In genomic region chr15:81769037-81769436, GRCm38 (mm10) we compare ENCODE assay signal across 15 mouse cellular contexts. TPM values are rescaled to one million over a fixed set of nuclear protein-coding genes. Genes with fewer than 3 reads are reported as not detected.
DNase-seq lines count a peak whose midpoint lies in the region; ATAC-seq and TF ChIP-seq lines count a peak whose summit lies in the region.
"Had no signal": no experiment of that assay in that cellular context is flagged by ENCODE, and none has a peak within 500 bp of the region (broad histone marks: within the 10 kb centered on the region; RNA-seq: fewer than 3 reads in every experiment).

No protein-coding gene starts in this region.

- H3K9me3 ChIP-seq in intestine, embryonic 14.5 days (ENCODE audit: control insufficient read depth, low read length): no peaks in the 10 kb centered on the region
- H3K9me3 ChIP-seq in intestine, postnatal 0 days (ENCODE audit: control insufficient read depth): no peaks in the 10 kb centered on the region
- H3K9me3 ChIP-seq in embryonic facial prominence, embryonic 10.5 days: no peaks in the 10 kb centered on the region
- H3K9me3 ChIP-seq in liver, embryonic 16.5 days (replicated peaks; ENCODE audit: control insufficient read depth, low read length): no peaks in the 10 kb centered on the region
- H3K9me3 ChIP-seq: heart, embryonic 10.5 days; hindbrain, embryonic 13.5 days; midbrain, embryonic 13.5 days; neural tube, embryonic 13.5 days had no signal

- H3K4me3 ChIP-seq in intestine, embryonic 14.5 days (ENCODE audit: low read depth, low read length): no peak overlapping the region
- no peak overlapping the region for H3K4me3 ChIP-seq in intestine, postnatal 0 days (ENCODE audit: low read depth, low read length)
- 0 out of 2 replicates have a peak overlapping the region, but pooled peaks have one; percentile 18 for H3K4me3 ChIP-seq in embryonic facial prominence, embryonic 10.5 days
- H3K4me3 ChIP-seq in liver, embryonic 16.5 days (ENCODE audit: low read depth, low read length): no peak overlapping the region
- H3K4me3 ChIP-seq: erythroblast, embryonic 14.5 days; heart, embryonic 10.5 days; hindbrain, embryonic 13.5 days; midbrain, embryonic 13.5 days; neural tube, embryonic 13.5 days had no signal

- H3K27ac ChIP-seq in intestine, embryonic 14.5 days (ENCODE audit: low read depth): no peak overlapping the region
- H3K27ac ChIP-seq in intestine, postnatal 0 days (ENCODE audit: low read depth, low read length): no peak overlapping the region
- 0 out of 2 replicates have a peak overlapping the region, but pooled peaks have one; percentile 19 for H3K27ac ChIP-seq in embryonic facial prominence, embryonic 10.5 days (replicated peaks)
- no peak overlapping the region for H3K27ac ChIP-seq in liver, embryonic 16.5 days (ENCODE audit: low read length)
- H3K27ac ChIP-seq: hindbrain, embryonic 13.5 days; midbrain, embryonic 13.5 days; neural tube, embryonic 13.5 days had no signal

- H3K4me1 ChIP-seq in intestine, embryonic 14.5 days (replicated peaks; ENCODE audit: control insufficient read depth, insufficient read depth, low read length): no peaks in the 10 kb centered on the region
- H3K4me1 ChIP-seq in intestine, postnatal 0 days (replicated peaks; ENCODE audit: control insufficient read depth, insufficient read depth, low read length): no peaks in the 10 kb centered on the region
- H3K4me1 ChIP-seq in embryonic facial prominence, embryonic 10.5 days: peaks cover 31% of the 10 kb centered on the region
- peaks cover 19% of the 10 kb centered on the region for H3K4me1 ChIP-seq in liver, embryonic 16.5 days (ENCODE audit: control insufficient read depth, low read depth, low read length)
- H3K4me1 ChIP-seq: hindbrain, embryonic 13.5 days; midbrain, embryonic 13.5 days; neural tube, embryonic 13.5 days had no signal

- no peak for TF ChIP-seq CTCF in intestine, postnatal 0 days (IDR thresholded peaks at IDR 0.05; ENCODE audit: low read depth)

- 0 out of 2 replicates have a peak, but pooled peaks have one; percentile 37 for ATAC-seq in intestine, embryonic 14.5 days (replicated peaks; ENCODE audit: low FRiP score, low TSS enrichment, low read depth)
- no peak for ATAC-seq in intestine, postnatal 0 days
- ATAC-seq in liver, embryonic 16.5 days (ENCODE audit: low read depth): 0 out of 2 replicates have a peak, but pooled peaks have one; percentile 35

- no peak overlapping the region for H3K9ac ChIP-seq in intestine, embryonic 14.5 days (ENCODE audit: low read length)
- no peak overlapping the region for H3K9ac ChIP-seq in intestine, postnatal 0 days (ENCODE audit: low read depth, low read length)
- no peak overlapping the region for H3K9ac ChIP-seq in liver, embryonic 16.5 days (ENCODE audit: low read depth, low read length)
- H3K9ac ChIP-seq: hindbrain, embryonic 13.5 days; lung, embryonic 14.5 days; midbrain, embryonic 13.5 days; neural tube, embryonic 13.5 days had no signal

- 56% methylated on average over 13 of the region's 13 CpGs for WGBS in intestine, embryonic 14.5 days
- WGBS in intestine, postnatal 0 days: 62% methylated on average over 13 of the region's 13 CpGs
- 52% methylated on average over 13 of the region's 13 CpGs for WGBS in embryonic facial prominence, embryonic 10.5 days
- 57% methylated on average over 12 of the region's 13 CpGs for WGBS in liver, embryonic 16.5 days (ENCODE audit: insufficient replicate concordance)

- H3K4me2 ChIP-seq in intestine, embryonic 14.5 days (ENCODE audit: low read length): no peak overlapping the region
- H3K4me2 ChIP-seq in intestine, postnatal 0 days (replicated peaks; ENCODE audit: low read depth): no peak overlapping the region
- no peak overlapping the region for H3K4me2 ChIP-seq in liver, embryonic 16.5 days (ENCODE audit: low read depth, low read length)
- H3K4me2 ChIP-seq: hindbrain, embryonic 13.5 days; lung, embryonic 14.5 days; midbrain, embryonic 13.5 days; neural tube, embryonic 13.5 days had no signal

- no peak for DNase-seq in intestine, embryonic 14.5 days (ENCODE audit: low spot score)
- peak; percentile 79 for DNase-seq in ES-CJ7 (ENCODE audit: low read depth, low spot score)
- peak; percentile 49 for DNase-seq in embryonic facial prominence, embryonic 10.5 days (ENCODE audit: low spot score)
- DNase-seq in layer of hippocampus, adult 11-12 months (ENCODE audit: low spot score): no peak
- DNase-seq in cerebellum, adult 8-10 months: no peak
- DNase-seq: kidney, postnatal 25 days; lung, embryonic 14.5 days; thymus, postnatal 25 days had no signal

- H3K36me3 ChIP-seq in intestine, embryonic 14.5 days (ENCODE audit: control insufficient read depth, insufficient read depth, low read length): peaks cover 56% of the 10 kb centered on the region
- H3K36me3 ChIP-seq in intestine, postnatal 0 days (ENCODE audit: control insufficient read depth, insufficient read depth): peaks cover 27% of the 10 kb centered on the region
- peaks cover 77% of the 10 kb centered on the region for H3K36me3 ChIP-seq in embryonic facial prominence, embryonic 10.5 days (replicated peaks)
- no peaks in the 10 kb centered on the region for H3K36me3 ChIP-seq in liver, embryonic 16.5 days (ENCODE audit: control insufficient read depth, insufficient read depth)

- H3K27me3 ChIP-seq in intestine, embryonic 14.5 days (replicated peaks; ENCODE audit: control insufficient read depth, insufficient read depth, low read length): no peaks in the 10 kb centered on the region
- peaks cover 45% of the 10 kb centered on the region for H3K27me3 ChIP-seq in intestine, postnatal 0 days (replicated peaks; ENCODE audit: control insufficient read depth, insufficient read depth, low read length)
- H3K27me3 ChIP-seq in embryonic facial prominence, embryonic 10.5 days (replicated peaks; ENCODE audit: low read depth, poor library complexity, severe bottlenecking): no peaks in the 10 kb centered on the region
- H3K27me3 ChIP-seq in liver, embryonic 16.5 days (ENCODE audit: control insufficient read depth, insufficient read depth, low read depth, low read length): no peaks in the 10 kb centered on the region
- H3K27me3 ChIP-seq: hindbrain, embryonic 13.5 days; midbrain, embryonic 13.5 days; neural tube, embryonic 13.5 days had no signal

RNA-seq across cellular contexts. Expression of gene Rangap1, which starts 23.7 kb away (rescaled TPM):
- 106 and 113 TPM in 2 replicates for polyA plus RNA-seq in intestine, embryonic 14.5 days (2014; fragmentation: Nextera tagmentation; extraction: Ambion mirVana)
- polyA plus RNA-seq in intestine, postnatal 0 days (2015; fragmentation: Nextera tagmentation; extraction: Ambion mirVana): 20.6 and 21.9 TPM in 2 replicates
- 161 and 173 TPM in 2 replicates for polyA plus RNA-seq in embryonic facial prominence, embryonic 10.5 days (2016; fragmentation: Nextera tagmentation; extraction: Ambion mirVana)
- 63.6 and 67.3 TPM in 2 replicates for polyA plus RNA-seq in liver, embryonic 16.5 days (2015; fragmentation: Nextera tagmentation; extraction: Ambion mirVana)

RNA-seq across cellular contexts. Expression of gene Zc3h7b, which starts 24.2 kb away (rescaled TPM):
- polyA plus RNA-seq in intestine, embryonic 14.5 days (2014; fragmentation: Nextera tagmentation; extraction: Ambion mirVana): 30.9 and 31.2 TPM in 2 replicates
- polyA plus RNA-seq in intestine, postnatal 0 days (2015; fragmentation: Nextera tagmentation; extraction: Ambion mirVana): 5.6 and 7.3 TPM in 2 replicates
- polyA plus RNA-seq in embryonic facial prominence, embryonic 10.5 days (2016; fragmentation: Nextera tagmentation; extraction: Ambion mirVana): 50.3 and 52.0 TPM in 2 replicates
- polyA plus RNA-seq in liver, embryonic 16.5 days (2015; fragmentation: Nextera tagmentation; extraction: Ambion mirVana): 4.1 and 4.6 TPM in 2 replicates

RNA-seq across cellular contexts. Expression of gene Tef, which starts 33.2 kb away (rescaled TPM):
- 17.7 and 21.0 TPM in 2 replicates for polyA plus RNA-seq in intestine, embryonic 14.5 days (2014; fragmentation: Nextera tagmentation; extraction: Ambion mirVana)
- 13.4 and 16.0 TPM in 2 replicates for polyA plus RNA-seq in intestine, postnatal 0 days (2015; fragmentation: Nextera tagmentation; extraction: Ambion mirVana)
- 15.9 and 16.0 TPM in 2 replicates for polyA plus RNA-seq in embryonic facial prominence, embryonic 10.5 days (2016; fragmentation: Nextera tagmentation; extraction: Ambion mirVana)
- polyA plus RNA-seq in liver, embryonic 16.5 days (2015; fragmentation: Nextera tagmentation; extraction: Ambion mirVana): 6.3 and 9.2 TPM in 2 replicates

Comparison
In these comparisons a context has a peak if more than half of its experiments do, and no peak if none do; other contexts are left out.
1. DNase-seq: peak in ES-CJ7 (single experiment) and embryonic facial prominence, embryonic 10.5 days (single experiment); none in intestine, embryonic 14.5 days (single experiment), layer of hippocampus, adult 11-12 months (single experiment) and cerebellum, adult 8-10 months (single experiment).